Mouse (Mus musculus) MEL (cell line): ENCODE measurements around the gene Hspe1. TPM values are rescaled to one million over a fixed set of nuclear protein-coding genes. Genes with fewer than 3 reads are reported as not detected.
A peak's percentile ranks its signal among the peaks of the same experiment; 100 is the strongest.
"Not testable (repeated sequence)": the region's sequence is repeated elsewhere in the genome, so short reads cannot be mapped to it uniquely, and the experiment has no call there.

Experiments
- DNase-seq: peaks from one replicate; pipeline ENCODE4 v3.0.0; 2011; ENCODE audit warnings: low read depth, low spot score
- H3K27ac ChIP-seq: 2 replicates; pipeline ENCODE4 v1.5.1; 2012; ENCODE audit warnings: low read depth, mild to moderate bottlenecking, control low read depth, low read length, moderate library complexity; ENCODE audit not compliant: control insufficient read depth
- H3K27me3 ChIP-seq, 2 experiments: fragments of 150-350 bp in 1 of 2; sonication (generic) in 1 of 2; 2 replicates each; pipeline ENCODE4 v1.6.1; 2012; ENCODE audit warnings: low read length in 2 of 2, mild to moderate bottlenecking in 2 of 2, improper control_type of control experiment in 1 of 2, moderate library complexity in 1 of 2; ENCODE audit not compliant: insufficient read depth in 2 of 2, control insufficient read depth in 1 of 2
- H3K36me3 ChIP-seq, 2 experiments: 2 replicates each; pipeline ENCODE4 v1.6.1; 2012 to 2014; ENCODE audit warnings: low read length in 2 of 2, improper control_type of control experiment in 1 of 2, inconsistent platforms in 1 of 2, mild to moderate bottlenecking in 1 of 2; ENCODE audit not compliant: insufficient read depth in 2 of 2, control insufficient read depth in 1 of 2
- H3K4me1 ChIP-seq, 2 experiments: fragments of 150-350 bp in 1 of 2; sonication (generic) in 1 of 2; 2 replicates each; pipeline ENCODE4 v1.6.1; 2012; ENCODE audit warnings: low read length in 2 of 2, improper control_type of control experiment in 1 of 2, mild to moderate bottlenecking in 1 of 2; ENCODE audit not compliant: insufficient read depth in 2 of 2, control insufficient read depth in 1 of 2
- H3K4me3 ChIP-seq, 2 experiments: fragments of 150-350 bp in 1 of 2; sonication (generic) in 1 of 2; 2 replicates each; pipeline ENCODE4 v1.5.1; 2012; ENCODE audit warnings: low read depth in 2 of 2, low read length in 2 of 2, mild to moderate bottlenecking in 2 of 2, moderate library complexity in 2 of 2, control low read depth in 1 of 2, improper control_type of control experiment in 1 of 2; ENCODE audit not compliant: control insufficient read depth in 1 of 2, insufficient read depth in 1 of 2
- H3K79me2 ChIP-seq: 2 replicates; pipeline ENCODE4 v1.6.1; 2012; ENCODE audit warnings: mild to moderate bottlenecking, low read length, moderate library complexity; ENCODE audit not compliant: control insufficient read depth, poor library complexity, insufficient read depth
- H3K9ac ChIP-seq: 2 replicates; pipeline ENCODE4 v1.6.1; 2012; ENCODE audit warnings: low read depth, mild to moderate bottlenecking, control low read depth, low read length, moderate library complexity; ENCODE audit not compliant: control insufficient read depth, poor library complexity, severe bottlenecking
- H3K9me3 ChIP-seq: fragments of 150-350 bp; sonication (generic); replicated peaks from 2 replicates; pipeline ENCODE4 v1.6.1; 2012; ENCODE audit warnings: mild to moderate bottlenecking, low read length, improper control_type of control experiment, moderate library complexity; ENCODE audit not compliant: insufficient read depth
- JUND ChIP-seq: IDR thresholded peaks from 2 replicates; pipeline ENCODE4 v1.6.1; 2011; ENCODE audit warnings: low read depth, mild to moderate bottlenecking, improper control_type of control experiment, low read length
- MEF2A ChIP-seq: IDR thresholded peaks from 2 replicates; pipeline ENCODE4 v1.6.1; 2014; ENCODE audit warnings: low read depth, mild to moderate bottlenecking, inconsistent platforms, low read length, improper control_type of control experiment; ENCODE audit not compliant: poor library complexity, insufficient replicate concordance, severe bottlenecking; ENCODE audit errors: extremely low read depth
- MXI1 ChIP-seq: IDR thresholded peaks from 2 replicates; pipeline ENCODE4 v1.6.1; 2011; ENCODE audit warnings: mild to moderate bottlenecking, low read depth, low read length, improper control_type of control experiment
- POLR2A ChIP-seq, 2 experiments: IDR thresholded peaks; 2 replicates each; pipeline ENCODE4 v1.6.1; 2011 to 2012; ENCODE audit warnings: low read length in 2 of 2, mild to moderate bottlenecking in 2 of 2, control low read depth in 1 of 2, improper control_type of control experiment in 1 of 2, low read depth in 1 of 2, moderate library complexity in 1 of 2; ENCODE audit not compliant: control insufficient read depth in 1 of 2, insufficient read depth in 1 of 2, poor library complexity in 1 of 2
- SIN3A ChIP-seq: IDR thresholded peaks from 2 replicates; pipeline ENCODE4 v1.6.1; 2012; ENCODE audit warnings: low read length, improper control_type of control experiment, inconsistent platforms
- TBP ChIP-seq: IDR thresholded peaks from 2 replicates; pipeline ENCODE4 v1.8.0; 2011; ENCODE audit warnings: low read depth, low read length, improper control_type of control experiment
- TCF12 ChIP-seq: IDR thresholded peaks from 2 replicates; pipeline ENCODE4 v1.6.1; 2014; ENCODE audit warnings: low read depth, mild to moderate bottlenecking, inconsistent platforms, low read length, improper control_type of control experiment, moderate library complexity
- UBTF ChIP-seq: IDR thresholded peaks from 2 replicates; pipeline ENCODE4 v1.6.1; 2012; ENCODE audit warnings: low read depth, mild to moderate bottlenecking, inconsistent platforms, low read length, improper control_type of control experiment, moderate library complexity, borderline replicate concordance; ENCODE audit not compliant: insufficient read depth
- ZC3H11A ChIP-seq: IDR thresholded peaks from 2 replicates; pipeline ENCODE4 v1.6.1; 2012; ENCODE audit warnings: low read depth, mild to moderate bottlenecking, inconsistent platforms, low read length, improper control_type of control experiment
- ZKSCAN1 ChIP-seq: IDR thresholded peaks from 2 replicates; pipeline ENCODE4 v1.6.1; 2012; ENCODE audit warnings: low read depth, mild to moderate bottlenecking, inconsistent platforms, low read length, improper control_type of control experiment, moderate library complexity
- ZMIZ1 ChIP-seq: IDR thresholded peaks from 2 replicates; pipeline ENCODE4 v1.6.1; 2012; ENCODE audit warnings: low read depth, mild to moderate bottlenecking, inconsistent platforms, low read length, improper control_type of control experiment, moderate library complexity
- ZNF384 ChIP-seq: IDR thresholded peaks from 2 replicates; pipeline ENCODE4 v1.6.1; 2012; ENCODE audit warnings: low read depth, mild to moderate bottlenecking, inconsistent platforms, low read length, improper control_type of control experiment
- polyA plus RNA-seq, 2 experiments: library from polyadenylated mRNA; stranded (reverse) in 1 of 2; unstranded in 1 of 2; fragments of >175 nt in 1 of 2; fragments of >200 nt in 1 of 2; gene quantifications; 2 replicates each; pipeline versions ENCODE4 v1.2.1 to v1.2.4; 2012; ENCODE audit warnings: low replicate concordance in 2 of 2, low read depth in 1 of 2; ENCODE audit not compliant: insufficient read length in 2 of 2, insufficient read depth in 1 of 2, missing spikeins in 1 of 2
- total RNA-seq: library from RNA; depleted of rRNA; stranded (reverse); fragments of 300-350 nt; gene quantifications from 2 replicates; pipeline ENCODE4 v1.2.3, GENCODE M21; 2012

The Hspe1 gene
- total and polyA plus RNA-seq, 3 experiments = 752 to 942 TPM; not detected in 1

DNA sequence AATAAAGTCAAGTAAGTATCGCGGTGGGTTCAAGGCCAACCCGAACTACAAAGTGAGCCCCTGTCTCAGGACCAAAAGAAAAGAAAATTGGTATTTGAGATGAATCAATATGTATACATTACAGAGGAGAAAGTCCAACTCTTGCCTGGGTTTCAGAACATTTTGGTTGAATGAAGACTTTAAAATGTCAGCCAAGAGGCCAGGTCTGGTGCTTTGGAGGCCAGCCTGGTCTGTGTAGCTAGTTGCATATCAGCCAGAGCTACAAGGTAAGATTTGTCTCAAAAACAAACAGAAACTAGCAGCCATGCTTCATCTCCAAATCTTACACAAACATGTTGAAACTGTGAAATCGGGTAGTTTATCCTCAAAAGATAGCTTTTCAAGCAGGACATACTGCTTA is 34.3 kb upstream of the Hspe1 start:
- Histone ChIP-seq H3K36me3 (peaks cover 0 to 29% of the 10 kb centered on the region in 2 experiments; a peak in 2 of 4 replicates), H3K9ac (peak overlapping the region; percentile 93), H3K4me1 (peaks cover 11 to 16% of the 10 kb centered on the region in 2 experiments), H3K9me3 (no peaks in the 10 kb centered on the region), H3K79me2 (peaks cover 15% of the 10 kb centered on the region), H3K27me3 (no peaks in the 10 kb centered on the region), H3K27ac (no peak overlapping the region), H3K4me3 (peak overlapping the region; percentile 84 to 87)
- peak; percentile 32 for DNase-seq
- TF ChIP-seq JUND (no peak), MXI1 (no peak), ZKSCAN1 (no peak), ZC3H11A (no peak), MEF2A (no peak), TCF12 (no peak), ZNF384 (no peak), ZMIZ1 (no peak), UBTF (no peak)

DNA sequence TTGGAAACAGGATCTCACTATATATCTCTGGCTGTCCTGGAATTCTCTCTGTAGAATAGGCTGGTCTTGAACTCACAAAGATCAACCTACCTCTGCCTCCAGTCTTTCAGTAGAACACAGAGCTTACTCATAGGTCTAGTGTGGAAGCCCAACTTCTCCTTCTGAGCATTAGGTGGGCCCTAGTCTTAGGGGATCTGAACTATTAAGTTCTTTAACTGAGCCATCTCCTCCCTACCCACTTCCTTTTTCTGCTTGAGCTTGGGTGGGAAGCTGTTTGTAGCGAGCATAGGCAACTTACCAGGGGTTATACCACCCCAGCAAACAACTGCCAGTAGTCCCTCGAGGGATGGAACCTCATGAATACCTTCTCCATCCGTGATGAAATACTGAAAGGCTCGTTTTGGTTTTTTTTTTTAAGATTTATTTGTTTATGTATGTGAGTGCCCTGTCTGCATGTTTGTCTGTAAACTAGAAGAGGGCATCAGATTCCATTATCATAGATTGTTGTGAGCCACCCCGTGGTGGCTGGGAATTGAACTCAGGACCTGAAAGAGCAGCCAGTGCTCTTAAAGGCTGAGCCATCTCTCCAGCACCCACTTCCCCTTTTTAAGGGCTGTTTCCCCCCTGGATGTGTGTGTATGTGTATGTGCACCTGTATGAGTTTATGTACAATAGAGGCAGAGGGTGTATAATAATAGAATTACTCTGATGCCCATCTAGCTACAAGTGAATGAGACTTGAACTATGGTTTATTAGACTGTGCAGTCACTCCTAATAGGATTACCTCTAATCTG is 32.4 kb upstream of the Hspe1 start:
- TF ChIP-seq JUND (no peak), SIN3A (0 out of 2 replicates have a peak, but pooled peaks have one; percentile 7), TBP (peak; percentile 75), POLR2A (IDR thresholded peaks at IDR 0.05; ENCODE audit: control insufficient read depth in 1 of 2, insufficient read depth in 1 of 2, low read depth in 1 of 2, low read length in 2 of 2, poor library complexity in 1 of 2) (0 out of 4 replicates have a peak, but pooled peaks of 1 of the 2 experiments have one; percentile 19)
- no peak overlapping the region for H3K9ac ChIP-seq
- no peaks in the 10 kb centered on the region for H3K9me3 ChIP-seq
- peak; percentile 87 for DNase-seq
- peaks cover 11 to 16% of the 10 kb centered on the region in 2 experiments for H3K4me1 ChIP-seq
- peaks cover 15% of the 10 kb centered on the region for H3K79me2 ChIP-seq
- H3K27ac ChIP-seq = peak overlapping the region; percentile 37
- no peak overlapping the region for H3K4me3 ChIP-seq
- H3K36me3 ChIP-seq = peaks cover 0 to 33% of the 10 kb centered on the region in 2 experiments; a peak in 2 of 4 replicates
- no peaks in the 10 kb centered on the region for H3K27me3 ChIP-seq

DNA sequence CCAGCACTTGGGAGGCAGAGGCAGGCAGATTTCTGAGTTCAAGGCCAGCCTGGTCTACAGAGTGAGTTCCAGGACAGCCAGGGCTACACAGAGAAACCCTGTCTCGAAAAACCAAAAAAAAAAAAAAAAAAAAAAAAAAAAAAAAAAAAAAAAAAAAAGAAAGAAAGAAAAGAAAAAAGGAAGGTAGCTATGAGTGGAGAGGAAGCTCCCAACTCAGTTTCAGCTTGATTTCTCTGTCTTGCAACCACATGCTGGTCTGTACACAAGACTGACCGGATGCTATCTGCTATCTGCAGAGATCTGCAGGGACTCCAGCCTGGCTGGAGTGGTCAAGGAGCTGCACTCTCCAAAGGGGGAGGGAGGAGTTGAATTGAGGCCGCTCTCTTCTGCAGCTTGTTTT is 29.5 kb upstream of the Hspe1 start:
- H3K4me3 ChIP-seq, H3K79me2 ChIP-seq, H3K27ac ChIP-seq, DNase-seq: not testable (repeated sequence)
- peaks cover 5 to 31% of the 10 kb centered on the region in 2 experiments for H3K36me3 ChIP-seq
- TF ChIP-seq ZNF384 = peak; percentile 80
- TF ChIP-seq, all 39 proteins: peak for 1; not testable (repeated sequence) for 38
- not testable (repeated sequence) for H3K9ac ChIP-seq, H3K27me3 ChIP-seq, H3K9me3 ChIP-seq
- peaks cover 9 to 15% of the 10 kb centered on the region in 2 experiments for H3K4me1 ChIP-seq
